In genomic region chr17:5857206-5857605, GRCm38 (mm10) we compare ENCODE assay signal across 31 mouse cellular contexts.
"Had no signal": no experiment of that assay in that cellular context is flagged by ENCODE, and none has a peak within 500 bp of the region (broad histone marks: within the 10 kb centered on the region; RNA-seq: fewer than 3 reads in every experiment).

No protein-coding gene starts in this region.

- H3K9me3 ChIP-seq: limb, embryonic 10.5 days; limb, embryonic 12.5 days; limb, embryonic 13.5 days; limb, embryonic 15.5 days; liver, embryonic 12.5 days; liver, embryonic 13.5 days; liver, embryonic 15.5 days; lung, embryonic 15.5 days; midbrain, embryonic 12.5 days; midbrain, embryonic 15.5 days; neural tube, embryonic 12.5 days had no signal

- H3K9ac ChIP-seq: limb, embryonic 12.5 days; limb, embryonic 13.5 days; limb, embryonic 15.5 days; liver, embryonic 12.5 days; liver, embryonic 13.5 days; liver, embryonic 14.5 days; liver, embryonic 15.5 days; liver, postnatal 0 days; lung, embryonic 14.5 days; lung, embryonic 15.5 days; midbrain, embryonic 12.5 days; midbrain, embryonic 13.5 days; midbrain, embryonic 15.5 days; neural tube, embryonic 12.5 days; neural tube, embryonic 13.5 days had no signal

- H3K4me1 ChIP-seq: limb, embryonic 10.5 days; limb, embryonic 12.5 days; limb, embryonic 13.5 days; liver, embryonic 15.5 days had no signal

- H3K4me3 ChIP-seq: left cerebral cortex, adult 2 months; limb, embryonic 10.5 days; limb, embryonic 12.5 days; limb, embryonic 13.5 days; limb, embryonic 15.5 days; liver, embryonic 12.5 days; liver, embryonic 13.5 days; liver, embryonic 15.5 days; lung, embryonic 15.5 days; megakaryocyte, embryonic 14.5 days; midbrain, embryonic 12.5 days; midbrain, embryonic 13.5 days; midbrain, embryonic 15.5 days; myocyte; neural tube, embryonic 12.5 days; neural tube, embryonic 13.5 days had no signal

- H3K27ac ChIP-seq: left cerebral cortex, adult 2 months; limb, embryonic 10.5 days; limb, embryonic 12.5 days; limb, embryonic 13.5 days; limb, embryonic 15.5 days; liver, embryonic 12.5 days; liver, embryonic 13.5 days; liver, embryonic 14.5 days; liver, embryonic 15.5 days; lung, embryonic 15.5 days; macrophage; midbrain, embryonic 12.5 days; midbrain, embryonic 13.5 days; midbrain, embryonic 15.5 days; neural tube, embryonic 12.5 days; neural tube, embryonic 13.5 days had no signal

- H3K4me2 ChIP-seq: limb, embryonic 12.5 days; limb, embryonic 13.5 days; limb, embryonic 15.5 days; liver, embryonic 11.5 days; liver, embryonic 12.5 days; liver, embryonic 13.5 days; liver, embryonic 15.5 days; lung, embryonic 14.5 days; lung, embryonic 15.5 days; midbrain, embryonic 12.5 days; midbrain, embryonic 13.5 days; midbrain, embryonic 15.5 days; neural tube, embryonic 12.5 days; neural tube, embryonic 13.5 days had no signal

- H3K27me3 ChIP-seq: limb, embryonic 12.5 days; limb, embryonic 13.5 days; limb, embryonic 15.5 days; liver, embryonic 12.5 days; liver, embryonic 13.5 days; liver, embryonic 15.5 days; lung, embryonic 15.5 days; megakaryocyte, embryonic 14.5 days; midbrain, embryonic 12.5 days; midbrain, embryonic 13.5 days; midbrain, embryonic 15.5 days; neural tube, embryonic 12.5 days had no signal

- ATAC-seq: liver, embryonic 12.5 days; liver, postnatal 0 days; lung, postnatal 0 days; midbrain, embryonic 13.5 days; midbrain, embryonic 15.5 days; midbrain, embryonic 16.5 days had no signal

- DNase-seq: left cerebral cortex, postnatal 4 days; liver; liver, embryonic 13.5 days; liver, postnatal 0 days; lung, adult 18-20 months; lung, adult 2 months; lung, embryonic 14.5 days; lung, postnatal 10 days; lung, postnatal 14 days; lung, postnatal 36 days; lung, postnatal 4 days had no signal

- H3K36me3 ChIP-seq: liver, embryonic 15.5 days; lung, embryonic 15.5 days; midbrain, embryonic 12.5 days; midbrain, embryonic 13.5 days; midbrain, embryonic 15.5 days; neural tube, embryonic 12.5 days; neural tube, embryonic 13.5 days had no signal
